Mouse (Mus musculus): ENCODE data around the gene Dbp. TPM values are rescaled to one million over a fixed set of nuclear protein-coding genes. Genes with fewer than 3 reads are reported as not detected.

The Dbp gene
- polyA plus RNA-seq, 1 experiment from 2014 or later = 6.8 TPM

- Histone ChIP-seq H3K9me3 (ENCODE audit: low read length) (no peaks in the 10 kb centered on the region), H3K4me3 (ENCODE audit: low read depth, low read length) (no peak overlapping the region), H3K36me3 (ENCODE audit: insufficient read depth, low read length) (no peaks in the 10 kb centered on the region), H3K4me1 (ENCODE audit: insufficient read depth, low read depth, low read length) (no peaks in the 10 kb centered on the region), H3K4me2 (replicated peaks; ENCODE audit: low read depth, low read length) (no peak overlapping the region), H3K27ac (ENCODE audit: low read length) (no peak overlapping the region), H3K9ac (replicated peaks; ENCODE audit: low read depth) (no peak overlapping the region), H3K27me3 (replicated peaks; ENCODE audit: insufficient read depth, low read length) (no peaks in the 10 kb centered on the region)
- DNase-seq (ENCODE audit: low spot score) (no peak), ATAC-seq (no peak)
- whole genome bisulfite sequencing = 64% methylated on average over 6 of the region's 6 CpGs
- TF ChIP-seq EP300 (IDR thresholded peaks at IDR 0.05) = no peak
- TF ChIP-seq CTCF (IDR thresholded peaks at IDR 0.05) = peak; percentile 58
Measured at GRCm38 (mm10) chr7:45746518-45746917, 41.6 kb downstream of the Dbp start.

GRCm38 (mm10) chr7:45747450-45747849 is 42.6 kb downstream of the Dbp start:
- no peak overlapping the region for H3K4me3 ChIP-seq (ENCODE audit: low read depth, low read length)
- DNase-seq (ENCODE audit: low spot score) (no peak), ATAC-seq (no peak)
- no peak for TF ChIP-seq CTCF (IDR thresholded peaks at IDR 0.05)
- TF ChIP-seq EP300 (IDR thresholded peaks at IDR 0.05) = no peak
- no peaks in the 10 kb centered on the region for H3K36me3 ChIP-seq (ENCODE audit: insufficient read depth, low read length)
- no peaks in the 10 kb centered on the region for H3K9me3 ChIP-seq (ENCODE audit: low read length)
- WGBS = 81% methylated on average over 5 of the region's 5 CpGs
- no peaks in the 10 kb centered on the region for H3K4me1 ChIP-seq (ENCODE audit: insufficient read depth, low read depth, low read length)
- no peak overlapping the region for H3K9ac ChIP-seq (replicated peaks; ENCODE audit: low read depth)
- no peaks in the 10 kb centered on the region for H3K27me3 ChIP-seq (replicated peaks; ENCODE audit: insufficient read depth, low read length)
- H3K4me2 ChIP-seq (replicated peaks; ENCODE audit: low read depth, low read length) = no peak overlapping the region
- H3K27ac ChIP-seq (ENCODE audit: low read length) = no peak overlapping the region

GRCm38 (mm10) chr7:45748110-45748509 is 43.2 kb downstream of the Dbp start:
- H3K27ac ChIP-seq (ENCODE audit: low read length) = no peak overlapping the region
- no peaks in the 10 kb centered on the region for H3K36me3 ChIP-seq (ENCODE audit: insufficient read depth, low read length)
- no peak overlapping the region for H3K9ac ChIP-seq (replicated peaks; ENCODE audit: low read depth)
- H3K4me3 ChIP-seq (ENCODE audit: low read depth, low read length) = no peak overlapping the region
- H3K27me3 ChIP-seq (replicated peaks; ENCODE audit: insufficient read depth, low read length) = no peaks in the 10 kb centered on the region
- ATAC-seq = peak; percentile 53
- 48% methylated on average over 7 of the region's 7 CpGs for WGBS
- H3K9me3 ChIP-seq (ENCODE audit: low read length) = no peaks in the 10 kb centered on the region
- no peak for DNase-seq (ENCODE audit: low spot score)
- no peaks in the 10 kb centered on the region for H3K4me1 ChIP-seq (ENCODE audit: insufficient read depth, low read depth, low read length)
- no peak overlapping the region for H3K4me2 ChIP-seq (replicated peaks; ENCODE audit: low read depth, low read length)
- TF ChIP-seq CTCF (IDR thresholded peaks at IDR 0.05) (no peak), EP300 (IDR thresholded peaks at IDR 0.05) (no peak)

- 31% methylated on average over 9 of the region's 10 CpGs for WGBS
- Histone ChIP-seq H3K27me3 (replicated peaks; ENCODE audit: insufficient read depth, low read length) (no peaks in the 10 kb centered on the region), H3K9ac (replicated peaks; ENCODE audit: low read depth) (no peak overlapping the region), H3K4me2 (replicated peaks; ENCODE audit: low read depth, low read length) (no peak overlapping the region), H3K27ac (ENCODE audit: low read length) (no peak overlapping the region), H3K4me3 (ENCODE audit: low read depth, low read length) (no peak overlapping the region), H3K36me3 (ENCODE audit: insufficient read depth, low read length) (no peaks in the 10 kb centered on the region), H3K9me3 (ENCODE audit: low read length) (no peaks in the 10 kb centered on the region), H3K4me1 (ENCODE audit: insufficient read depth, low read depth, low read length) (no peaks in the 10 kb centered on the region)
- ATAC-seq = no peak
- TF ChIP-seq EP300 (IDR thresholded peaks at IDR 0.05) = no peak
- TF ChIP-seq CTCF (IDR thresholded peaks at IDR 0.05) = no peak
- DNase-seq (ENCODE audit: low spot score) = no peak
Measured at GRCm38 (mm10) chr7:45749401-45749800, 44.5 kb downstream of the Dbp start.

GRCm38 (mm10) chr7:45750162-45750561 is 45.3 kb downstream of the Dbp start:
- no peak overlapping the region for H3K9ac ChIP-seq (replicated peaks; ENCODE audit: low read depth)
- H3K27me3 ChIP-seq (replicated peaks; ENCODE audit: insufficient read depth, low read length) = no peaks in the 10 kb centered on the region
- 60% methylated on average over 9 of the region's 9 CpGs for WGBS
- H3K9me3 ChIP-seq (ENCODE audit: low read length) = no peaks in the 10 kb centered on the region
- H3K36me3 ChIP-seq (ENCODE audit: insufficient read depth, low read length) = no peaks in the 10 kb centered on the region
- no peak overlapping the region for H3K4me3 ChIP-seq (ENCODE audit: low read depth, low read length)
- H3K27ac ChIP-seq (ENCODE audit: low read length) = no peak overlapping the region
- ATAC-seq (no peak), DNase-seq (ENCODE audit: low spot score) (no peak)
- no peaks in the 10 kb centered on the region for H3K4me1 ChIP-seq (ENCODE audit: insufficient read depth, low read depth, low read length)
- no peak overlapping the region for H3K4me2 ChIP-seq (replicated peaks; ENCODE audit: low read depth, low read length)
- TF ChIP-seq CTCF (IDR thresholded peaks at IDR 0.05) (no peak), EP300 (IDR thresholded peaks at IDR 0.05) (no peak)

GRCm38 (mm10) chr7:45755703-45756102 is 50.8 kb downstream of the Dbp start:
- no peak for TF ChIP-seq EP300 (IDR thresholded peaks at IDR 0.05)
- no peak for TF ChIP-seq CTCF (IDR thresholded peaks at IDR 0.05)
- H3K4me3 ChIP-seq (ENCODE audit: low read depth, low read length) = no peak overlapping the region
- H3K27me3 ChIP-seq (replicated peaks; ENCODE audit: insufficient read depth, low read length) = no peaks in the 10 kb centered on the region
- no peaks in the 10 kb centered on the region for H3K4me1 ChIP-seq (ENCODE audit: insufficient read depth, low read depth, low read length)
- WGBS = 45% methylated on average over 6 of the region's 6 CpGs
- DNase-seq (ENCODE audit: low spot score) (no peak), ATAC-seq (no peak)
- no peak overlapping the region for H3K27ac ChIP-seq (ENCODE audit: low read length)
- H3K9me3 ChIP-seq (ENCODE audit: low read length) = no peaks in the 10 kb centered on the region
- no peaks in the 10 kb centered on the region for H3K36me3 ChIP-seq (ENCODE audit: insufficient read depth, low read length)
- no peak overlapping the region for H3K9ac ChIP-seq (replicated peaks; ENCODE audit: low read depth)
- H3K4me2 ChIP-seq (replicated peaks; ENCODE audit: low read depth, low read length) = no peak overlapping the region

GRCm38 (mm10) chr7:45759400-45759799 is 54.5 kb downstream of the Dbp start:
- TF ChIP-seq EP300 (IDR thresholded peaks at IDR 0.05) (no peak), CTCF (IDR thresholded peaks at IDR 0.05) (peak; percentile 56)
- H3K4me2 ChIP-seq (replicated peaks; ENCODE audit: low read depth, low read length) = peak overlapping the region; percentile 29; the same call in 1 of the 2 replicates
- no peaks in the 10 kb centered on the region for H3K9me3 ChIP-seq (ENCODE audit: low read length)
- no peaks in the 10 kb centered on the region for H3K36me3 ChIP-seq (ENCODE audit: insufficient read depth, low read length)
- no peak overlapping the region for H3K4me3 ChIP-seq (ENCODE audit: low read depth, low read length)
- H3K9ac ChIP-seq (replicated peaks; ENCODE audit: low read depth) = no peak overlapping the region
- WGBS = 3% methylated on average over 24 of the region's 27 CpGs
- no peaks in the 10 kb centered on the region for H3K4me1 ChIP-seq (ENCODE audit: insufficient read depth, low read depth, low read length)
- ATAC-seq (peak; percentile 96), DNase-seq (ENCODE audit: low spot score) (peak; percentile 74)
- no peak overlapping the region for H3K27ac ChIP-seq (ENCODE audit: low read length)
- no peaks in the 10 kb centered on the region for H3K27me3 ChIP-seq (replicated peaks; ENCODE audit: insufficient read depth, low read length)

Other genes with a start within 250 kb of the Dbp start
- 5,808 and 6,026 TPM in 2 replicates for gene Ftl1, start 245.2 kb upstream of the Dbp start, polyA plus RNA-seq (2015; fragmentation: Nextera tagmentation; extraction: Ambion mirVana)
- 144 and 155 TPM in 2 replicates for gene Bax, start 238.2 kb upstream of the Dbp start, polyA plus RNA-seq (2015; fragmentation: Nextera tagmentation; extraction: Ambion mirVana)
- gene Tulp2, start 223.2 kb upstream of the Dbp start, polyA plus RNA-seq (2015; fragmentation: Nextera tagmentation; extraction: Ambion mirVana) = 0.25 and 0.52 TPM in 2 replicates
- not detected in 2 replicates for gene Gm45808, start 218.3 kb upstream of the Dbp start, polyA plus RNA-seq (2015; fragmentation: Nextera tagmentation; extraction: Ambion mirVana)
- gene Dhdh, start 216.3 kb upstream of the Dbp start, polyA plus RNA-seq (2015; fragmentation: Nextera tagmentation; extraction: Ambion mirVana) = 3.5 and 4.5 TPM in 2 replicates
- gene Nucb1, start 194.7 kb upstream of the Dbp start, polyA plus RNA-seq (2015; fragmentation: Nextera tagmentation; extraction: Ambion mirVana) = 203 and 213 TPM in 2 replicates
- 36.6 and 39.1 TPM in 2 replicates for gene Ppp1r15a, start 178.8 kb upstream of the Dbp start, polyA plus RNA-seq (2015; fragmentation: Nextera tagmentation; extraction: Ambion mirVana)
- gene Plekha4, start 178.8 kb upstream of the Dbp start, polyA plus RNA-seq (2015; fragmentation: Nextera tagmentation; extraction: Ambion mirVana) = 2.0 and 2.1 TPM in 2 replicates
- 0.95 and 1.4 TPM in 2 replicates for gene Hsd17b14, start 150.2 kb upstream of the Dbp start, polyA plus RNA-seq (2015; fragmentation: Nextera tagmentation; extraction: Ambion mirVana)
- gene Bcat2, start 134.9 kb upstream of the Dbp start, polyA plus RNA-seq (2015; fragmentation: Nextera tagmentation; extraction: Ambion mirVana) = 29.4 and 39.8 TPM in 2 replicates
- not detected in 2 replicates for gene Fgf21, start 89.6 kb upstream of the Dbp start, polyA plus RNA-seq (2015; fragmentation: Nextera tagmentation; extraction: Ambion mirVana)
- gene Fut1, start 87.8 kb upstream of the Dbp start, polyA plus RNA-seq (2015; fragmentation: Nextera tagmentation; extraction: Ambion mirVana) = 0.13 and 0.18 TPM in 2 replicates
- 0.19 and 0.32 TPM in 2 replicates for gene Izumo1, start 83.3 kb upstream of the Dbp start, polyA plus RNA-seq (2015; fragmentation: Nextera tagmentation; extraction: Ambion mirVana)
- 43.3 and 49.0 TPM in 2 replicates for gene Rasip1, start 77.6 kb upstream of the Dbp start, polyA plus RNA-seq (2015; fragmentation: Nextera tagmentation; extraction: Ambion mirVana)
- gene Mamstr, start 65.1 kb upstream of the Dbp start, polyA plus RNA-seq (2015; fragmentation: Nextera tagmentation; extraction: Ambion mirVana) = 4.0 and 4.8 TPM in 2 replicates
- gene Fut2, start 38.7 kb upstream of the Dbp start, polyA plus RNA-seq (2015; fragmentation: Nextera tagmentation; extraction: Ambion mirVana) = 0.27 and 0.84 TPM in 2 replicates
- gene Ntn5, start 21.1 kb upstream of the Dbp start, polyA plus RNA-seq (2015; fragmentation: Nextera tagmentation; extraction: Ambion mirVana) = 2.4 TPM in 2 replicates
- 1.0 and 2.0 TPM in 2 replicates for gene Sec1, start 10.7 kb upstream of the Dbp start, polyA plus RNA-seq (2015; fragmentation: Nextera tagmentation; extraction: Ambion mirVana)
- gene Car11, start 5.2 kb upstream of the Dbp start, polyA plus RNA-seq (2015; fragmentation: Nextera tagmentation; extraction: Ambion mirVana) = 1.5 and 2.4 TPM in 2 replicates
- gene Rpl18, start 10.4 kb downstream of the Dbp start, polyA plus RNA-seq (2015; fragmentation: Nextera tagmentation; extraction: Ambion mirVana) = 720 and 782 TPM in 2 replicates
- gene Sphk2, start 12.9 kb downstream of the Dbp start, polyA plus RNA-seq (2015; fragmentation: Nextera tagmentation; extraction: Ambion mirVana) = 17.9 and 18.2 TPM in 2 replicates
- 1.7 and 2.3 TPM in 2 replicates for gene Fam83e, start 16.1 kb downstream of the Dbp start, polyA plus RNA-seq (2015; fragmentation: Nextera tagmentation; extraction: Ambion mirVana)
- gene Spaca4, start 20.7 kb downstream of the Dbp start, polyA plus RNA-seq (2015; fragmentation: Nextera tagmentation; extraction: Ambion mirVana) = not detected in 2 replicates
- gene Lmtk3, start 78.7 kb downstream of the Dbp start, polyA plus RNA-seq (2015; fragmentation: Nextera tagmentation; extraction: Ambion mirVana) = 0.10 and 0.11 TPM in 2 replicates
- 3.2 and 3.7 TPM in 2 replicates for gene Sult2b1, start 79.6 kb downstream of the Dbp start, polyA plus RNA-seq (2015; fragmentation: Nextera tagmentation; extraction: Ambion mirVana)
- 105 and 113 TPM in 2 replicates for gene Cyth2, start 109.5 kb downstream of the Dbp start, polyA plus RNA-seq (2015; fragmentation: Nextera tagmentation; extraction: Ambion mirVana)
- gene Kcnj14, start 119.7 kb downstream of the Dbp start, polyA plus RNA-seq (2015; fragmentation: Nextera tagmentation; extraction: Ambion mirVana) = 0.20 and 0.35 TPM in 2 replicates
- 14.8 and 15.1 TPM in 2 replicates for gene Grwd1, start 125.9 kb downstream of the Dbp start, polyA plus RNA-seq (2015; fragmentation: Nextera tagmentation; extraction: Ambion mirVana)
- gene Kdelr1, start 167.7 kb downstream of the Dbp start, polyA plus RNA-seq (2015; fragmentation: Nextera tagmentation; extraction: Ambion mirVana) = 56.2 and 57.3 TPM in 2 replicates
- 0.62 and 0.75 TPM in 2 replicates for gene Grin2d, start 173.3 kb downstream of the Dbp start, polyA plus RNA-seq (2015; fragmentation: Nextera tagmentation; extraction: Ambion mirVana)
- 0.14 and 0.23 TPM in 2 replicates for gene Syngr4, start 191.6 kb downstream of the Dbp start, polyA plus RNA-seq (2015; fragmentation: Nextera tagmentation; extraction: Ambion mirVana)
- gene Tmem143, start 191.9 kb downstream of the Dbp start, polyA plus RNA-seq (2015; fragmentation: Nextera tagmentation; extraction: Ambion mirVana) = 3.9 and 4.1 TPM in 2 replicates
- gene Emp3, start 216.3 kb downstream of the Dbp start, polyA plus RNA-seq (2015; fragmentation: Nextera tagmentation; extraction: Ambion mirVana) = 233 and 255 TPM in 2 replicates
- 8.9 and 11.2 TPM in 2 replicates for gene Ccdc114, start 219.0 kb downstream of the Dbp start, polyA plus RNA-seq (2015; fragmentation: Nextera tagmentation; extraction: Ambion mirVana)